Mouse (Mus musculus) lung, postnatal 14 days (tissue): ENCODE measurements around the gene Rhot1.
"Not testable (repeated sequence)": the region's sequence is repeated elsewhere in the genome, so short reads cannot be mapped to it uniquely, and the experiment has no call there.

ENCODE experiments used
- DNase-seq: peaks from one replicate; pipeline ENCODE4 v3.0.0; 2021

The Rhot1 gene

DNA sequence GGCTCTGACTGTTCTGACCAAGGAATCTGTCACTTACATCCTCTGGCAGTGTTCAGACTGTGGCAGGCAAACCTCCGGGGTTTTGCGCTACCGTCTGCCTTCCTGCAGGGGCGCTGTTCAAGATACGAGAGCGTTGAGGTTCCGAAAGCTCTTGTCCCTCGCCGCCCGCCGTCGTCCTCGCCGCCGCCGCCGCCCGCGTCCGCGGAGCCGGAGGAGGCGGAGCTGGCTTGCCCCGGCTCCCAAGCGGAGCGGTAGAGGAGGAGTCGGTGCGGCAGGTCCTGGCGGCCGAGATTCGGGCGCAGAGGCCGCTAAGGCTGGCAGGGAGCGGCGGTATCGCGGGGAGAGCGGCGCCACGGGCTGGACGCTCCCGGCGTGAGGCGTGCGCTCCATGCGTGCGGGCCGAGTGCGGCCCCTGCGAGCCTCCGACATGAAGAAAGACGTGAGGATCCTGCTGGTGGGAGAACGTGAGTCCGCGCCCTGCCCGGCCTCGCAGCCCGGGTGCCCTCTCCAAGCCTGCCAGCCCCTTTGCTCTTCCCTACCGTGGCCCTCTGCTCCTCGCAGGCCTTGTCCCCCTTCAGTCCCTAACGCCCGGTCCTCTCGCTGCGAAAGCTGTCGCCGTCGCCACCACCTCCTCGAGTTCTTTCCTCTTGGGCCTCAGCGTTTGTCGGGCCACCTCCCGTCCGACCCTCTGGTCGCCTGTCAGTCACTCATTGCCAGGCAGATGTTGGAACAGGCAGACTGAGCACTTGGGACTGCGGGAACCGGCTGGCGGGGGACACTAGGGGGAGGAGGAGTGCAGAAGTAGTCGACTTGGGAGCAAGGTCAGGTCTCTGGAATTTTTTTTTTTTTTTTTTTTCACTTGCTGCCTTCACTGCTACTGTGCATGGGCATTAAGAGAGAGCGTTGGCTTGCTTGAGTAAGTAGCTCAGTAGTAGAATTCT lies at the start of gene Rhot1:
TSS of gene Rhot1 (plus strand) at position 160 of the 941 bp plus-strand sequence.
- DNase-seq = peak; percentile 98

DNA sequence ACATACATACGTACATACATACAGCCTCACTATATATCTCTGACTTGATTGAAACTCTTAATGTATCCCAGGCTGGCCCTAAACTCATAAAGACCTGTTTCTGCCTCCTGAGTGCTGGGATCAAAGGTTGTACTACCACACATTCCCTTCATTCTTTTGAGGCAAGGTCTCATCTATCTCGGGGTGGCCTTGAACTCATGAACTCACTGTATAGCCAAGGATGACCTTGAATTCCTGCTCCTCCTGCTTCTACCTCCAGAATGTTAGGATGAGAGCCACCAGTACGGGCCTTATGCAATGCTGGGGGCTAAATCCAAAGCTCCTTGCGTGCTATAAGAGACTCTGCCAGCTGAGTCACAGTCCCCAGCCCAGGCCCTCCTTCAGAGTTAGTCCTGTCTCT lies 47.8 kb upstream of the Rhot1 start:
- no peak for DNase-seq

DNA sequence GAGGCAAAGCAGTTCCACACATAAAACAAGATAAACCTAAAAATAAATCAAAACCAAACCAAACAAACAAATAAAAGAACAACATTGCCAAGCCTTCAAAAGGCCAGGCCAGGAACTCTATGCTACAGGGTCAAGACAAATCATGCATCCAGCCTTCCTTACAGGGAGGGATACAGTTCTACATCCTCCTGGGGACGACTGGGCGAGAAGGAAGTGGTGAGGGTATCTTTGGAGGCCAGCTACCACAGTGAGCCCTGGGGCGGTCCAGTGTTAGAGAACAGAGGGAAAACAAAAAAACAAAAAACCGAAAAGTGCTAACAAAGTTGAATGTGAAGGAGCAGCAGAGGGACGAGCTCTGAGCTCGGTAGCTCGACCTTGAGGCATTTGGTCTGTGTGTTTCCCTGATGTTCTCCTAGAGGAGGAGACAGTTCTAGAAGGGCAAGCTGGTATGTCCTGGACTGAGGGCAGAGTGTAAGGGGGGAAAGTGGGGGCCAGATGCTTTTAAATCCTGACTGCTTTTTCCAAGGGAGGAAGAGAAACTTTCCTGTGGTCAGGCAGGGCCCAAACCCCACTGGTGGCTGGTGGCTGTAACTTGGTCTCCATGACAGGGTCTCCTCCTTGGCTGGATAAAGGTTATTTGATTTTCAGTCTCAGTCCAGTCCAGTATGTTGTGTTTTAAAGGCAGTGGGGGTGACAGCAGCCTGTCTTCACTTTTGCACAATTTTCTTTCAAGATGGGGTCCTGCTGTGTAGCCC lies 45.3 kb upstream of the Rhot1 start:
- DNase-seq = no peak

DNA sequence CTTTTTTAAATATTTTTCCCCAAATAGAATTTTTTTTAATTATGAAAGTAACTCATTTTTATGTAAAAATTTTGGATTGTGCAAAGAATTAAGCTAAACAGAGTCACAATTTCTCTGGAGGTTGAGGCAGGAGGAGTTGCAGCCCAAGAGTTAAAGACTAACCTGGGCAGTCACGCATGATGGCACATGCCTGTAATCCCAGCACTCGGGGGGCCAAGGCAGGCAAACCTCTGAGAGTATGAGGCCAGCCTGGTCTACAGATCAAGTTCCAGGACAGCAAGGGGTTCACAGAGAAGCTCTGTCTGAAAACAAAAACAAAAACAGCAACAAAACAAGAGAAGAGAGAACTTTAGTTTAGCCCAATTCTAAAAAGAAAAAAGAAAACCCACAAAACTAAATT lies 44.6 kb upstream of the Rhot1 start:
- DNase-seq = no peak

DNA sequence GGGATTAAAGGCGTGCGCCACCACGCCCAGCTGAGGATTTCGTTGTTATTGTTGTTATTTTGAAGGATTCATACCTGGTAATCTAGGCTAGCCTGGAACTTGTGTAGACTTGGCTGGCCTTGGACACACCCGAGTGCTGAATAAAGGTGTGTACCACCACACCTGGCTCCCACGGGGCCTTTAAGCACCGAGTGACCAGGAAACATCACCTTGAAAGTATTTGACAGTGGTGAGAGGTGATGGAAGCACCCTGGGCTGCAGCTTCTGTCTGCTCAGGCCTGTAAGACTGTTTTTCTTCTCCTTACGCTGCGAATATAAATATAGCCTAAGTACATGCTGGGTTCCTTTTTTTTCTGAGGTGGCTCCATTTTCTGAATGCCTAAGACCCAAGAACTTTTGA lies 40.7 kb upstream of the Rhot1 start:
- DNase-seq = no peak

DNA sequence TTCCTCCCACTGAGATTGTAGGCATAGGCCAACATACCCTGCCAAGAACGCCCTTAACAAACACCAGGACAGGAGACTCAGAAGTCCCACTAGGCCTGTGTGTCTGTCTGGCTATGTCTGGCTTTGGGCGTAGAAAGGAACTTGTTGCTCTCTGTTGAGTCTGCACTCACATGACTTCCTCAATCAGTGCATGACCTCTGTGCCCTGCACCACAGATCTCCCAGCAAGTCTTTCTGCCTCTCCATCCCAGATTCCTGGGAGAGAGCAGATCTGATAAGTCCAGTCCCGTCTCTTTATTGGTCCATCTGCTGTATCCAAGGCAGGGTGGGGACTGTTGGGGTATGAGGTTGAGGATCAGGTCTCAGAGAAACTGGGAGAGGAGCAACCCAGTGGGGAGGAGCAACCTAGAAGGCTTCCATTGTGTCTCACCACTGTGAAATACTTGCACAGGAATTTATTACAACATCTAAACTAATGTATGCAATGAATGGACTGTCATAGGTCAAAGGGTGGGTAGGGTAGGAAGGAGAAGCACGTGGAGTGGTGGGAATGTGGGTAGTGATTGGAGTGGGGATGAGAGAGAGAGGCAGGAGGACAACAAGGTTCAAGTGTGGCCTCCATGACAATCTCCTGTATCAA lies 40.1 kb upstream of the Rhot1 start:
- no peak for DNase-seq

DNA sequence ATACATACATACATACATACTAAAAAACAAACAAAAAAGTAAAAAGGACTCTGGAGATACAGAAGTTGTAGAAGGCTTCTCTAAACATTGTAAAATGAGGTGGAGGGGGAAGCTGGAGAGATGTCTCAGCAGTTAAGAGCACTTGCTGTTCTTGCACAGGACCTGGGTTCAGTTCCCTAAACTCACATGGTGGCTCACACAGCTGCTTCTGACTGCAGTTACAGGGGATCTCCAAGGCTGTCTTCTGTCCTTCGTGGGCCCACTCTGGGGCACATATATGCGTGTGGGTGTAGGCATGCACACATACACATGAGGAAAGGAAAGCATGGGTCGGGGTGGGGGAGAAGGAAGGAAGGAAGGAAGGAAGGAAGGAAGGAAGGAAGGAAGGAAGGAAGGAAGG lies 39.2 kb upstream of the Rhot1 start:
- no peak for DNase-seq

DNA sequence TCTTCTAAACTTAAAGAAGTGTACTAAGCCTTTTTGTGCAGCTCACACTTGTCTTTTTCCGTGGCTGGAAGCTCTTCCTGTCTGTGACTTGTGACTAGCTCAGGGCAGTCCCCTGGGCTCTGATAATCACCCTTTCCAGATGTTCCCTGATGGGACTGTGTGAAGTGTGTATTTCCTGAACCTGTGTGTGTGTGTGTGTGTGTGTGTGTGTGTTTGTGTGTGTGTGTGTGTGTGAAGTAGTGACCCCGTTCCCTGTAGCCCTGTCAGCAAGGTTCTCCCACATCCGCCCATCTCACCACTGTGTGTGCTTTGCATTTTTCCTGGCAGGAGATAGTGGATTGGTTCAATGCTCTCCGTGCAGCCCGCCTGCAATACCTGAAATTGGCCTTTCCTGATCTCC lies 38.5 kb upstream of the Rhot1 start:
- no peak for DNase-seq

DNA sequence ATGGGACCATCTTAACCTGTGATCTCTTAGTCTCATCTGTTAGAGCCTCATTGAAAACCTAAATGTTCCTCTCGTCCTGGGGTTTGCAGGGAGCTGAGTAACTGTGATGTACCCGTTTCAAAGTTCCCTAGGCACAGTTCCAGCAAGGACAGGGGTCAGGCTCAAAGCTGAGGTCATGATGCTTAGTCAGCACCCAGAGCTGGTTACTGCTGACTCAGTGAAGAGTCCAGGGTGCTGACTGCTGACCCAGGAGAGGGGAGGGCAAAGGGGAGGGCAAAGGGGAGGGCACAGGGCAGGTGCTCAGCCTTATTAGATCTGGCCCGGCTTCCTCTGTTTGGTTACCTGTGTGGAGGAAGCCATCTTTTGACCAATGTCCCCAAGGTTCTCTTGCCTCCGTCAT lies 36.9 kb upstream of the Rhot1 start:
- DNase-seq = no peak

DNA sequence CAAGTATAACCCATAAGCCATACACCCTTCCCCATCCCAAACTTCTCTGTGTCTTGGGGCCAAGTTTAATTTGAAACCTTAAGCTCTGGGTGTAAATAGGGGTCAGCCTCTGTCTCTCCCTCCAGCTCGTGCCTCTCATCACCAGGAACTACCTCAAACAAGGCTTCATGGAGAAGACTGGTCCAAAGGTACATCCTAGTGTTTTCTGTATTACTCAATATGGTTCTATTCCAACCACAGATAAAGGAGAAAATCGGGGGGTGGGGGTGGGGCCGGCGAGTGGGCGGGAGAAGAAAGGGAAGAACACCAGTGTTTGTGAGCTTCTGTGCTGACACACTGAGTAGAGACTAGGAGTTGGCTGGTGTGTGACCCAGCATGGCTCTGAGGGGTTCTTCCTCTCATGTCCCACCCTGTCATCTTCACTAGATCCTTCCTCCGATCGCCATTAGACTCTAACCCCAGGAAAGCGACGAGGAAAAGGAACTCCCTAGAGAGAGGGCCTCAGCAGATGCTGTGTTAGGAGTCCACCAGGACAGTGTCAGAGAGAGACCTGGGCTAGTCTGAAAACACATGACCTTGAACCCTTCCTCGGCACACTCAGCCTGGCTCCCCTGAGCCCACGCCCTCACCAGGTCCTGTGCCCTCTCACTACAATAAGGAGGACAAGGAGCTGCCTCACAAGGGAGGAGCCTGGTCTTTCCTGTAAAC lies 34.7 kb upstream of the Rhot1 start:
- no peak for DNase-seq

DNA sequence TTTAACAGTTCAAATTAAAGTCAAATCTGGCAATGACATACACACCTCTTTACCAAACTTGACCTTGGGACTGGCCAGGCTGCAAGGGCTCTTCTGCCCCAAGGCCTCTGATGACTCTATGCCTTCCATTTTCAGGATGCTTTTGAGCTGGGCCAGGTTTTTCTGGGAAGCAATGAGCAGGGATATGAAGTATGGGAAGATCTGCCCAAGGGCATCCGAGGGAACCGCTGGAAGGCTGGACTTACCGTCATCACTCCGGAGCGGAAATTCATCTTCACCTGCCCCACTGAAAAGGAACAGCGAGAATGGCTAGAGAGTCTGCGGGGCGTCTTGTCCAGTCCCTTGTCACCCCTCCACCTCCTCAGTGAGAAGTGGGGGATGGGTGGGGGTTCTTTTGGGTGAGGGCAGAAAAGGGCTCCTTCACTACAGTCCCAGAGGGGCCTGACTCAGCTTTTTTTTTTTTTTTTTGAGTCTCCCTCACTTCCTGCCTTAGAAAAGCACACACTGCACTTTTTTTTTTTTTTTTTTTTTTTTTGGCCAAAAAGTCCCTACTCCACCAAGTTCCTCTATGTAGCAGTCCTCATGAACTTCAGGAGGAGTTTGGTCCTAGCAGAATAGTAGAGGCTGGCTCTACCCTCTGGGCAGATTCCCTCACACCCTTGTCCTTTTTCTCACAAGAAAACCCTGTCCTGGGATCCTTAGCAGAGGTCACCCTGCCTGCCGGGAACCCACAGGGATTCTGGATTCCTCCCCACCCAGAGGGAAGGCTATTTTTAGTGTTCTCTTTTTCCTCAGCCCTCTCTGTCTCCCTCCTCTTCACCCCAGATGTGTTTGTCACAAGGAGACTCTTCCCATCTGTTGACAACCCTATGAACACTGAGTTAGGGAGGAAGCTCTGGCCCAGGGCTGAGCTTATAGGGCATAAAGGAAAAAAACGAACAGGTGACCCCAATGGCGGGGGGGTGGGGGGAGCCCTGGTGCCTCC lies 31.6 kb upstream of the Rhot1 start:
- DNase-seq = no peak

DNA sequence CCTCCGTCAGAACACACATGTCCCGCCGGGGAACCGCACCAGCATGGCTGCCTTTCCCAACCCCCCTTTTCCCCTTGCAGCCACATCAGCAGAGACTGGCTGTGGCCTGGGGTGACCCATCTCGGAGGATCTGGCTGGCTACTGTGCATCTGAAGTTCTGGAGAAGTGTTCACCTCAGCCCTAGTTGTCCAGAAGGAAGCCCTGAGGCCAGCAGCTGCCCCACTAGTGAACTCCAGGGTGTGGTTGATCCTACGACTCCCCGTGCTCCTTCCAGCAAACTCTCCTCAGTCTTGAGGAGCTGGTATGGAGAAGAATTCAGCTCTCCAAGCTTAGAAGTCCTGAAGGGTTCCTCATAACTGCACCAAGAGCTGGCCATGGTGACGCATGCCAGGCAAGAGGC lies 30.5 kb upstream of the Rhot1 start:
- no peak for DNase-seq

DNA sequence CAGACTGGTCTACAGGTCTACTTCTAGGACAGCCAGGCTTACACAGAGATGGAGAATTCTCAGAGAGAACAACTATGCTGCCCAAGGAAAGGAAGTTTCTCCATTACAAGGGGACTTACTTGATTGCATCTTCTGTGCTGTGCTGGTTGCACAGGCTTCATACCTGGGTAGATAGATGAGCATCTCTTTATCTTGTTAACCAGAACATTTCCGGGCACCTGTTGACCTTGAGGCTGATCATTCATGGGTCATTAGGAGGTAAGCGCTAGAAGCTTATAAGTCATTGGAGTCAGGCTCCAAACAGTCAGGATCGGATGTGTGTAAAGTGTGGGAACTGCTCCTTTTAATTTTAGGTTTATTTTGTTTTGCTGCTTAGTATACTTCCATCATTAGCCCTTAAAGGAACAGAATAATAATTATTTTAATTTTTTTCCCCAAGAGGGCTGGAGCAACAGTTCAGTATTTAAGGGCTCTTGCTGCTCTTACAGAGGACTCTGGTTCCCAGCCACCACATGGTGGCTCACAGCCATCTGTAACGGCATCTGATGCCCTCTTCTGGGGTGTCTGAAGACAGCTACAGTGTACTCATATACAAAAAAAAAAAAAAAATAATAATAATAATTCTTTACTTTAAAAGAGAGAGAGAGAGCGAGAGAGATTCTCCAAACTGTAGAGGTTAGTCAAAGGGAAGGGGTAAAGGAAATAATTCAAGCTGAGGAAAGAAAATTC lies 27.6 kb upstream of the Rhot1 start:
- DNase-seq = no peak

DNA sequence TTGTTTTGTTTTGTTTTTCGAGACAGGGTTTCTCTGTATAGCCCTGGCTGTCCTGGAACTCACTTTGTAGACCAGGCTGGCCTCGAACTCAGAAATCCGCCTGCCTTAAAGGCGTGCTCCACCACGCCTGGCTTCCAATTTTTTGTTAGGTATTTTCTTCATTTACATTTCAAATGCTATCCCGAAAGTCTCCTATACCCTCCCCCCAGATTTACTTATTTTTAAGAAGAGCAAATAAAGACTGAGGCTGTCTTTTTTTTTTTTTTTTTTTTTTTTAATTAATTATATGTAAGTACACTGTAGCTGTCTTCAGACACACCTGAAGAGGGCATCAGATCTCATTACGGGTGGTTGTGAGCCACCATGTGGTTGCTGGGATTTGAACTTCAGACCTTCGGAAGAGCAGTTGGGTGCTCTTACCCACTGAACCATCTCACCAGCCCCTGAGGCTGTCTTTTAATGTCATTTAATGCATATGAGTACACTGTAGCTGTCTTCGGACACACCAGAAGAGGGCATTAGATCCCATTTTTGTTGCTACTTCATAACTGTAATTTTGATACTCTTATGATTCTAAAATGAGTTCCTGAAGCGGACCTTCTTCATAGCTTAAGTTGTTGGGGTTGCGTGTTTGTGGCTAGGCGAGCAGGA lies 25.6 kb upstream of the Rhot1 start:
- DNase-seq = not testable (repeated sequence)

DNA sequence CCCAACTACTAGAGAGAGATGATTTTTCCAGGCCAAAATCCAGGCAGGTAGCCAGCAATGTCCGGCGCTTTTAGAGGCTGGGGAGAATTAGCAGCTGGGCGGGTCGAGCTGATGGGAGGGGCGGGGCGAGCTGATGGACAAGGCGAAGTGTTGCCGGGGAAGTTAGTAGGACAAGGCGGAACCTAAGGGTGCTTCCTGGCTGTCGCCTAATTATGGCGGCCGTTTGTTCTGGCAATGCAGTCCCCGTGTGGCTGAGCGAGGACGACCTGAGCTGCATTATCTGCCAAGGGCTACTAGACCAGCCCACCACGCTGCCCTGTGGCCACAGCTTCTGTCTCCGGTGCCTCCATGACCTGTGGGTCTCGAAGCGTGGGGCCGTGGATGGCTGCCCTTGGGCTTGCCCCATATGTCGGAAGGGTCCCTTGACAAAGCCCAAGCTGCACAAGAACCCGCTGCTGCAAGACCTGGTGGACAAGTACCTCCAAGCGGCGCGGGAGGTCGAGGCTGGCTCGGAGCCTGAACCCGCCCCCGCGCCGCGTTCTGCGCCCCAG lies 25.0 kb upstream of the Rhot1 start, which contains the start of gene Rnf135:
TSS of gene Rnf135 (plus strand) at position 147 of the 551 bp plus-strand sequence.
- DNase-seq = peak; percentile 95

DNA sequence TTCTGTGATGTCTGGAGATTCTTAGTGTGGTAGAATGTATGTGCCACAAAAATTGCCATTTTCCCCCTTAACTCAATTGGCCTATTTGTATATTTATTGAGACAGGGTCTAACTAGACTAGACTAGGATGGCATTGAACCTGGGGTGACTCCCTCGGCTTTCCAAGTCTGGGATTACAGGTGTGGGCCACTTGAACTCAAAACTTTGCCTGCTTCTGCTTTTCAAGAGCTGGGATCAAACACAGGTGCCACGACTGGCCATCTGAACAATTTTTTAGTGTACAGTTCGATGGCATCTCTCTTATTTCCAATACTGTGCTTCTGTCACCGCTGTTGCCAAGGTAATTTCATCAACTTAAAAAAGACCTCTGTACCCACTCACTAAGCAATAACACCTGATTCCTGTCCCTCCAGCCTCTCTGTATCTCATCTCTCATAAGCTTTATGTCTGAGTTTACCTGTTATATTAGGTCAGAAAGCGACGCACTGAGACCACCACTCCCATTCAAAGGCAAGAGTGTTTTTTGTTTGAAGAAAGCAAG lies 24.2 kb upstream of the Rhot1 start:
- no peak for DNase-seq

DNA sequence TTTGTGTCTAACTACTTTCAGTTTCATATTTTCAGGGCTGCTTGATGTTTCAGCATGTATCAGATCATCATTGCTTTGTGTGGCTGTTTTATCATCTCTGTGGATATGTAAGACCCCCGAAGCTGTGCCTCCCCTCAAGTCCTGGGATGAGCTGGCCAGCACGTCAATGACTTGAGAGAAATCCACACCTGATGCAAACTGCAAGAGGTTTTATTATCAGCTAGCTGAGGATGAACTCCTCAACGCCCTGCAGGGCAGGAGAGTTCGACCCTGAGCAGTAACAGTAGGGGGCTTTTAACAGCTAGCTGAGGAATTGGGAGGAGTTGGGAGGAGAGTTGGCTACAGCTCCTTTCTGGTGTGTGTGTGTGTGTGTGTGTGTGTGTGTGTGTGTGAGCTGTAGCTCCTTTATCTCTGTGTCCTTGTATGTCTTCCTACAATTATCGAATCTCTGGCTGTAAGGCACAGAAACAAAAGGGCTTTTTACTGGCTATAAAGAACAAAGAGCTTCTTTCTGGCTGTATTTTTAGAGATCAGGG lies 23.3 kb upstream of the Rhot1 start:
- not testable (repeated sequence) for DNase-seq

DNA sequence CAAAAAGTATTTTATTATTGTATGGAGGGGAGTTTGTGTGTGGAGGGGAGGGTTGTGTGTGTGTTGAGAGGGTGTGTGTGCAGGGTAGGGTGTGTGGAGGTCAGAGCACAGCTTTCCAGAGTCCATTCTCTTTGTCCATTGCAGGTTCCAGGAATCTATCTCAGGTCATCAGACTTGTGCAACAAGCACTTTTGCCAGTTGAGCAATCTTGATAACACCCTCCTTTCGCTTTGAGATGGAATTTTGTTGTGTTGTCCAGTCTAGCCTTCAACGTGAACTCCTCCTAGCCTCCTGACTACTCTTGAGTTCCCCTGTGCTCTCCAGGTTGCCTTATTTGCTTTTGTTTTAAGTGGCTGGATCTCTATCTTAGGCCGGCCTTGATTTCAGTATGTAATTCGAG lies 18.5 kb upstream of the Rhot1 start:
- DNase-seq = no peak

DNA sequence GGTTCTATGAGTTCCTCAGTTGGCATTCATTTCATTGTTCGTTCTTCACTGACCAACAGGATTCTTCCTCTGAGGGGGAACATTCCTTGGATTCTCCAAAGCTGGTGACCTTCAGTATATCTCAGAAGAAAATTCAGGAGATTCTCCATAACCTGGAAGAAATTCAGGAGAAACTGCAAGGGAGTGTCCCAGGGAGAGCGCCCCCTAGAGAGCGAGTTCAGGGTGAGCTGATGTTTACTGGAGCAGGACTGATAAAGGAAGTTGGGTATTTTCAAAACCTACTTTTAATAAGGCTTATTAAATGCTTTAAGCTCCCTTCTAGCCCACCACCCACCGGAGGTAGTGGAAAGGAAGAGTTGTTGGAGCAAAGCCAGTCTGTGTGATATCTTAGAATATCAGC lies 15.0 kb upstream of the Rhot1 start:
- no peak for DNase-seq
